Mouse (Mus musculus) lung, adult 2 months (tissue): ENCODE measurements around the gene Actl10. TPM values are rescaled to one million over a fixed set of nuclear protein-coding genes. Genes with fewer than 3 reads are reported as not detected.

ENCODE experiments used
- DNase-seq: peaks from one replicate; pipeline ENCODE4 v3.0.0; 2022
- H3K4me1 ChIP-seq: fragments of 200-500 bp; 2 replicates; pipeline ENCODE4 v1.6.1; 2011; ENCODE audit warnings: low read length; ENCODE audit not compliant: control insufficient read depth, insufficient read depth
- H3K4me3 ChIP-seq: fragments of 200-500 bp; replicated peaks from 2 replicates; pipeline ENCODE3; 2011; ENCODE audit warnings: low read depth, mild to moderate bottlenecking, control low read depth, low read length; ENCODE audit errors: extremely low read depth
- CTCF ChIP-seq: fragments of 200-500 bp; IDR thresholded peaks from 2 replicates; pipeline ENCODE4 v1.5.1; 2011; ENCODE audit warnings: mild to moderate bottlenecking, low read length, control low read depth; ENCODE audit not compliant: insufficient read depth
- POLR2A ChIP-seq: fragments of 200-500 bp; IDR thresholded peaks from 2 replicates; pipeline ENCODE4 v1.6.1; 2011; ENCODE audit warnings: low read depth, mild to moderate bottlenecking, control low read depth, low read length, borderline replicate concordance; ENCODE audit errors: extremely low read depth
- WGBS: fragments of 180-500 bp; shearing (Covaris S2); methylation state at CpG from one replicate; pipeline ENCODE4 v1.1.7; 2018; 5-methylcytosine and 5-hydroxymethylcytosine counted together
- polyA plus RNA-seq: library from polyadenylated mRNA; depleted of rRNA; stranded (reverse); fragments of >200 nt; gene quantifications from 2 replicates; pipeline ENCODE4 v1.2.3, GENCODE M21; 2012

Actl10 gene
- polyA plus RNA-seq, 1 experiment, result 0.07 TPM

- no peak overlapping the region for H3K4me3 ChIP-seq
- WGBS, result 89% methylated on average over 3 of the region's 3 CpGs
- TF ChIP-seq CTCF (no peak), POLR2A (no peak)
- H3K4me1 ChIP-seq, result no peaks in the 10 kb centered on the region
- DNase-seq, result no peak
These were observed 14.0 kb downstream of the Actl10 start for GRCm38 (mm10) chr2:154565562-154565961.

- TF ChIP-seq POLR2A, result no peak
- no peak for TF ChIP-seq CTCF
- DNase-seq, result no peak
- Histone ChIP-seq H3K4me3 (no peak overlapping the region), H3K4me1 (no peaks in the 10 kb centered on the region)
- 61% methylated on average over 8 of the region's 8 CpGs for WGBS
These were observed 15.1 kb downstream of the Actl10 start for GRCm38 (mm10) chr2:154566641-154567040.

GRCm38 (mm10) chr2:154567766-154568165 lies 16.2 kb downstream of the Actl10 start:
- Histone ChIP-seq H3K4me3 (no peak overlapping the region), H3K4me1 (no peaks in the 10 kb centered on the region)
- no peak for TF ChIP-seq POLR2A
- no peak for TF ChIP-seq CTCF
- WGBS, result 63% methylated on average over 2 of the region's 2 CpGs
- peak; percentile 30 for DNase-seq

- WGBS, result 27% methylated on average over 10 of the region's 10 CpGs
- TF ChIP-seq CTCF (no peak), POLR2A (no peak)
- peak; percentile 28 for DNase-seq
- peak overlapping the region; percentile 52 for H3K4me3 ChIP-seq
- no peaks in the 10 kb centered on the region for H3K4me1 ChIP-seq
These were observed 16.9 kb downstream of the Actl10 start for GRCm38 (mm10) chr2:154568329-154569070.

GRCm38 (mm10) chr2:154569071-154569748 lies 17.6 kb downstream of the Actl10 start:
- TF ChIP-seq CTCF, result no peak
- no peak for TF ChIP-seq POLR2A
- 1% methylated on average over 57 of the region's 70 CpGs for WGBS
- no peaks in the 10 kb centered on the region for H3K4me1 ChIP-seq
- peak; percentile 64 for DNase-seq
- H3K4me3 ChIP-seq, result peak overlapping the region; percentile 52

- no peaks in the 10 kb centered on the region for H3K4me1 ChIP-seq
- 1% methylated on average over 44 of the region's 44 CpGs for WGBS
- TF ChIP-seq POLR2A (no peak), CTCF (no peak)
- H3K4me3 ChIP-seq, result peak within 1 kb of the TSS; percentile 62
- DNase-seq, result peak; percentile 86
These were observed 18.3 kb downstream of the Actl10 start, which contains the start of gene E2f1 for GRCm38 (mm10) chr2:154569836-154570286. Gene E2f1 (minus strand): TSS chr2:154569892.

GRCm38 (mm10) chr2:154570666-154571065 lies 19.1 kb downstream of the Actl10 start:
- Histone ChIP-seq H3K4me1 (no peaks in the 10 kb centered on the region), H3K4me3 (no peak overlapping the region)
- WGBS, result 42% methylated on average over 4 of the region's 4 CpGs
- no peak for DNase-seq
- TF ChIP-seq CTCF (no peak), POLR2A (no peak)

- Histone ChIP-seq H3K4me1 (no peaks in the 10 kb centered on the region), H3K4me3 (no peak overlapping the region)
- TF ChIP-seq CTCF (no peak), POLR2A (no peak)
- DNase-seq, result no peak
- 78% methylated on average over 4 of the region's 4 CpGs for WGBS
These were observed 19.7 kb downstream of the Actl10 start for GRCm38 (mm10) chr2:154571266-154571665.

- no peak overlapping the region for H3K4me3 ChIP-seq
- TF ChIP-seq CTCF (no peak), POLR2A (no peak)
- no peak for DNase-seq
- 72% methylated on average over 8 of the region's 8 CpGs for WGBS
- H3K4me1 ChIP-seq, result no peaks in the 10 kb centered on the region
These were observed 20.4 kb downstream of the Actl10 start for GRCm38 (mm10) chr2:154571976-154572375.

- Histone ChIP-seq H3K4me1 (no peaks in the 10 kb centered on the region), H3K4me3 (no peak overlapping the region)
- 74% methylated on average over 3 of the region's 3 CpGs for WGBS
- TF ChIP-seq CTCF (no peak), POLR2A (no peak)
- no peak for DNase-seq
These were observed 21.4 kb downstream of the Actl10 start for GRCm38 (mm10) chr2:154572996-154573395.
